Mouse (Mus musculus) neural tube, embryonic 15.5 days (tissue): ENCODE results near the gene Fntb. TPM values are rescaled to one million over a fixed set of nuclear protein-coding genes. Genes with fewer than 3 reads are reported as not detected.

ENCODE experiments used
- ATAC-seq: fragments of 200-750 bp; cut with Nextera tagmentation; 2 replicates; pipeline ENCODE4 v1.8.0; 2017; ENCODE audit warnings: mild to moderate bottlenecking, moderate TSS enrichment, moderate library complexity; ENCODE audit not compliant: low FRiP score
- H3K27ac ChIP-seq: fragments of 300-500 bp; sonication (generic); replicated peaks from 2 replicates; pipeline ENCODE4 v1.5.1; 2015; ENCODE audit warnings: mild to moderate bottlenecking, inconsistent platforms
- H3K27me3 ChIP-seq: fragments of 300-500 bp; sonication (generic); replicated peaks from 2 replicates; pipeline ENCODE4 v1.6.1; 2015; ENCODE audit warnings: inconsistent platforms
- H3K36me3 ChIP-seq: fragments of 300-500 bp; sonication (generic); 2 replicates; pipeline ENCODE4 v1.6.1; 2015; ENCODE audit warnings: inconsistent platforms
- H3K4me1 ChIP-seq: fragments of 300-500 bp; sonication (generic); 2 replicates; pipeline ENCODE4 v1.6.1; 2015; ENCODE audit warnings: inconsistent platforms
- H3K4me2 ChIP-seq: fragments of 300-500 bp; sonication (generic); 2 replicates; pipeline ENCODE4 v1.6.1; 2015; ENCODE audit warnings: inconsistent platforms, mild to moderate bottlenecking, moderate library complexity
- H3K4me3 ChIP-seq: fragments of 300-500 bp; sonication (generic); replicated peaks from 2 replicates; pipeline ENCODE4 v1.5.1; 2015; ENCODE audit warnings: mild to moderate bottlenecking, inconsistent platforms
- H3K9ac ChIP-seq: fragments of 300-500 bp; sonication (generic); replicated peaks from 2 replicates; pipeline ENCODE4 v1.6.1; 2015; ENCODE audit warnings: mild to moderate bottlenecking, inconsistent platforms
- H3K9me3 ChIP-seq: fragments of 300-500 bp; sonication (generic); replicated peaks from 2 replicates; pipeline ENCODE4 v1.6.1; 2016; ENCODE audit warnings: inconsistent platforms
- WGBS: fragments of 180-500 bp; shearing (Covaris S2); methylation state at CpG from one replicate; pipeline ENCODE4 v1.1.7; 2015; ENCODE audit warnings: mixed read lengths; 5-methylcytosine and 5-hydroxymethylcytosine counted together
- polyA plus RNA-seq: library from polyadenylated mRNA; unstranded; fragments of >200 nt; fragmentation: Nextera tagmentation; extraction: Ambion mirVana; gene quantifications from 2 replicates; pipeline ENCODE4 v1.2.1, GENCODE M21; 2015

The Fntb gene
- polyA plus RNA-seq, 1 experiment from 2014 or later, result 41.5 TPM

DNA sequence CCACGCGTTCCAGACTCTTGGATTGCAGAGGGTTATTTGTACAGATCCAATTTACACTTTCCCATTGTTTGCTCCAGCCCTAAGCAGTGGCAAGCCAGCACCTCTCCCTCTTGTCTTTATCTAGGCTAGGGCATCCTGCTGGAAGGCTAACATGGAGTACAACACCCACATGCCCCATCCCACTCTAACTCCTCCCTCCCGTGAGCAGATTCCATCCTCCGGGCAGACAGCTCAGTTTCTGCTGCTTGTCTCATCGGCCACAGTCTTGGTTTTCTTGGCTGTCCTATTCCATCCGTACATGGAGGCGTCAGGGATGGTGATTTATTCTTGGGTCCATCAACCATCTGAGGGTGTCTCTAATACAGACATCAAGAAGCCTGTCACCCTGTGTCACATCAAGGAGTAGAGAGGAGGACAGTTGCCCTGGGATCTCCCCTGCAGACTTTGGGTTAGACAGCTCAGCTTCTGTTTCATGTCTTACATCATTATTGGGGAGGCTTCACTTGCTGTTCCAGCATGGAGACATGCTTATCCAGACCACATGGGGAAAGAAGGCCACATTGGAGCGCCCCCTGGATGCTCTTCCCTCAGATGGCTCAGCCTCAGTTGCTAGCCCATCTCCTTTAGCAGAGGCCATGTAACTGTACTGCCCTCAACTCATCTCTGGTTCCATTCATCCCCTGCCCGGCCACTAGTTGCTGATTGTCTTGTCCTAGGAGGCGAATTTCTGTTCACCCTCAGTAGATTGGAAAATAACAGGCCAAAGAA lies 129.6 kb downstream of the Fntb start:
- no peak overlapping the region for H3K4me3 ChIP-seq
- H3K27me3 ChIP-seq, result no peaks in the 10 kb centered on the region
- no peak overlapping the region for H3K27ac ChIP-seq
- H3K4me1 ChIP-seq, result 0 out of 2 replicates have a peak, but pooled peaks cover 12% of the 10 kb centered on the region
- 81% methylated on average over 10 of the region's 10 CpGs for WGBS
- H3K9me3 ChIP-seq, result no peaks in the 10 kb centered on the region
- H3K9ac ChIP-seq, result no peak overlapping the region
- no peak for ATAC-seq
- 0 out of 2 replicates have a peak, but pooled peaks cover 3% of the 10 kb centered on the region for H3K36me3 ChIP-seq
- H3K4me2 ChIP-seq, result no peak overlapping the region

DNA sequence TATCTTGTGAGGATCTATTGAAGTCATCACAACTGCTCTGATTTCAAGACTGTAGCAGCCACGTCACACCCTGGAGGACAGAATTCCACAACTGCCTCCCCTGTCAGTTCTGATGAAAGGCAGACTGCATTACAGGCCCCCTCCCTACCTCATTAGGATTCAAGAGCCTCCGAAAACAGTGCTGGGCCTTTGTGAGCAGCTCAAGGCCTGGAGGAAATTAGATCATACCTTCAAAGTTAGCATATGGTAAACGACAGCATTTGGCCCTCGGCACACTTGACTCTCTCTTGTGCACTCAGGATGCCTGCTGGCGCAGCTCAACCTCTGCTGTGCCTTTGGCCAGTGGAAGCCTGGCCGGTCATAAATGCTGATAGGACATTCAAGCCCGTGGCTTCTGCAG lies 130.4 kb downstream of the Fntb start:
- WGBS, result 46% methylated on average over 7 of the region's 7 CpGs
- 0 out of 2 replicates have a peak, but pooled peaks cover 3% of the 10 kb centered on the region for H3K36me3 ChIP-seq
- no peaks in the 10 kb centered on the region for H3K27me3 ChIP-seq
- H3K4me3 ChIP-seq, result no peak overlapping the region
- no peak overlapping the region for H3K27ac ChIP-seq
- H3K9me3 ChIP-seq, result no peaks in the 10 kb centered on the region
- 0 out of 2 replicates have a peak, but pooled peaks cover 12% of the 10 kb centered on the region for H3K4me1 ChIP-seq
- no peak overlapping the region for H3K4me2 ChIP-seq
- ATAC-seq, result no peak
- no peak overlapping the region for H3K9ac ChIP-seq

DNA sequence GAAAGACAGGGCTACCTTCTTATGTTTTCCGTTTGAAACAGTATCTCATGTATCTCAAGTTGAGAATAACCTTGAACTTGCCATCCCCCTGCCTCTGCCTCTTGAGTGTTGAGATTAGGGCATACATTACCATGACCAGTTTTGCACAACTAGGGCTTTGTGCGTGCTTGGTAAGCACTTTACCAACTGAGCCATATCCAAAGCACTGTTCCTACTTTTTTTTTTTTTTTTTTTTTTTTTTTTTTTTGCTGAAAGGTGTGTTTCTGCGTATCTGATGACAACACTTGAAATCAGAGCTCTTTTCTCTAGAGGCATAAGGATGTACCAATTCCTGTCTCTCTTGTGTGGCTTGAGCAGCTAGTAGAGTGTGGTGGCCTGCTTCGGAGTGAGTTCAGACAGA lies 131.2 kb downstream of the Fntb start:
- Histone ChIP-seq H3K36me3 (peaks cover 4% of the 10 kb centered on the region), H3K4me3 (no peak overlapping the region), H3K4me1 (0 out of 2 replicates have a peak, but pooled peaks cover 7% of the 10 kb centered on the region), H3K27ac (no peak overlapping the region), H3K9ac (no peak overlapping the region), H3K4me2 (no peak overlapping the region), H3K27me3 (no peaks in the 10 kb centered on the region), H3K9me3 (no peaks in the 10 kb centered on the region)
- WGBS, result 96% methylated on average over 4 of the region's 4 CpGs
- ATAC-seq, result no peak

DNA sequence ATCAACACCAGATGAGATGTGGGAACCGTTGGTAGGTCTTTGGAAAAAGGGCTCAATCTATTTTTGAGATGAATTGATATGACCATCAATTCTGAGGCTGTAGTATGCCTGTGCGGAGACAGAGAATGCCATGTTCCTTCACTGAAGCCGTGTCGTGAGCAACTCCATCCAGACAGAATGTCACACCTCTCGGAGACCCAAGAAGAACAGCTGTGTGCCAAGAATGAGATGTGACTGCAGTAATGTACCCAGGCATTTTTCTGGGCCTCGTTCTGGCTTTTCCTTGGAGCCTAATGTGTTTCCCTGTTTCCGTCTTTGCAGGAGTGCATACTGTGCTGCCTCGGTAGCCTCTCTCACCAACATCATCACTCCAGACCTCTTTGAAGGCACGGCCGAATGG lies 131.6 kb downstream of the Fntb start:
- Histone ChIP-seq H3K27me3 (no peaks in the 10 kb centered on the region), H3K9me3 (no peaks in the 10 kb centered on the region), H3K4me3 (no peak overlapping the region), H3K9ac (no peak overlapping the region), H3K4me2 (no peak overlapping the region), H3K27ac (no peak overlapping the region), H3K36me3 (peaks cover 4% of the 10 kb centered on the region), H3K4me1 (0 out of 2 replicates have a peak, but pooled peaks cover 7% of the 10 kb centered on the region)
- no peak for ATAC-seq
- 84% methylated on average over 10 of the region's 10 CpGs for WGBS

DNA sequence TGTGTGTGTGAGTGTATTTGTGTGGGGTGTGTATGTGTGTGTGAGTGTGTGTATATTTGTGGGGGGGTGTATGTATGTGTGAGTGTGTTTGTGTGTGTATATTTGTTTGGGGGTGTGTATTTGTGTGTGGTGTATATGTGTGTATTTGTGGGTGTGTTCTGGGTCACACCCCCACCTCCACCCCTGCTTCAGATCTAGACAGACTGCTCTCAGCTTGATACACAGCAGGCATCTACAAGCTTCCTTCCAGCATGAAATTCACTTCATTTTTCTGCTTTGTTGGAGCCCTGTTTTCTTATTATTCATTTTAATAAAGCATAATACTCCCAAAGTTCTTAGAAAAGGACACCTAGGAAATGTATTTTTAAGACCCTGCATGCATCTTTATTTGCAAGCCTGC lies 132.8 kb downstream of the Fntb start:
- no peak overlapping the region for H3K9ac ChIP-seq
- ATAC-seq, result no peak

DNA sequence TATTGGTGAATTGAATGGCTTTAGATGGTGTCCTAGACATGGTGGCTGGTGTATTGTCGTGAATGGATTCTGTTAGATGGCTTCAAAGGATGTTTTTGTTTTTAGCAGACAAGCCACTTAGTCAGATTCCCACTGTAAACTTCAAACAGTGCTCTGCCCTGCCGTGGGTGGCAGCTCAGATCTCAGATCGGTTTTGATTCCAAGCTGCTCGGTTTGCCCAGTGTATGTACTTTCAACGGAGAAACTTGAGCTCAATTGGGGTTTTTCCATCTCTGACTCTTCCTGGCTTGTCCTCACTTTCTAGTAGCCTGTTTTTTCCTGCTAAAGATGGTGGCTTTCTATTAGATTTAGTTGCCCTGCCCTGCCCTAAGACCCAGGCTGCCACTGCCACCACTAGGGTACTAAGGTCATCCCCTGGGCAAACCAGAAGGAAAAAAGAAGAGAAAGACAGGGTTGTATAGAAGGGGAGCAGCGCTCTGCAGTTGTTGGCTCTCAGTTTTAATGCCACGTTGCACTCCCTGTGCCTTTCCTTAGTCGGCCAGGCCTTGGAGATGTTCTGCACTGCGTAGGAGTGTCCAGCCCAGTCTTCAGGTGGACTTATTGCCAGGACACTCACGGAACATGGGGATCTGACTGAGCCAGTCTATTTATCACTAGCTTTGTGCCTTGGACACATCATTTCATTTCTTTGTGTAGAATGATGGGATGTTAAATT lies 134.0 kb downstream of the Fntb start:
- Histone ChIP-seq H3K4me1 (0 out of 2 replicates have a peak, but pooled peaks cover 6% of the 10 kb centered on the region), H3K27me3 (no peaks in the 10 kb centered on the region), H3K9me3 (no peaks in the 10 kb centered on the region), H3K4me2 (no peak overlapping the region), H3K4me3 (no peak overlapping the region), H3K9ac (no peak overlapping the region), H3K36me3 (peaks cover 4% of the 10 kb centered on the region), H3K27ac (no peak overlapping the region)
- no peak for ATAC-seq
- WGBS, result 94% methylated on average over 10 of the region's 10 CpGs

More for the DNA sequence above, 132.8 kb downstream of the Fntb start:
- no peaks in the 10 kb centered on the region for H3K27me3 ChIP-seq
- no peak overlapping the region for H3K4me2 ChIP-seq
- H3K27ac ChIP-seq, result no peak overlapping the region
- H3K4me3 ChIP-seq, result no peak overlapping the region
- peaks cover 4% of the 10 kb centered on the region for H3K36me3 ChIP-seq
- H3K9me3 ChIP-seq, result no peaks in the 10 kb centered on the region
- 0 out of 2 replicates have a peak, but pooled peaks cover 7% of the 10 kb centered on the region for H3K4me1 ChIP-seq

DNA sequence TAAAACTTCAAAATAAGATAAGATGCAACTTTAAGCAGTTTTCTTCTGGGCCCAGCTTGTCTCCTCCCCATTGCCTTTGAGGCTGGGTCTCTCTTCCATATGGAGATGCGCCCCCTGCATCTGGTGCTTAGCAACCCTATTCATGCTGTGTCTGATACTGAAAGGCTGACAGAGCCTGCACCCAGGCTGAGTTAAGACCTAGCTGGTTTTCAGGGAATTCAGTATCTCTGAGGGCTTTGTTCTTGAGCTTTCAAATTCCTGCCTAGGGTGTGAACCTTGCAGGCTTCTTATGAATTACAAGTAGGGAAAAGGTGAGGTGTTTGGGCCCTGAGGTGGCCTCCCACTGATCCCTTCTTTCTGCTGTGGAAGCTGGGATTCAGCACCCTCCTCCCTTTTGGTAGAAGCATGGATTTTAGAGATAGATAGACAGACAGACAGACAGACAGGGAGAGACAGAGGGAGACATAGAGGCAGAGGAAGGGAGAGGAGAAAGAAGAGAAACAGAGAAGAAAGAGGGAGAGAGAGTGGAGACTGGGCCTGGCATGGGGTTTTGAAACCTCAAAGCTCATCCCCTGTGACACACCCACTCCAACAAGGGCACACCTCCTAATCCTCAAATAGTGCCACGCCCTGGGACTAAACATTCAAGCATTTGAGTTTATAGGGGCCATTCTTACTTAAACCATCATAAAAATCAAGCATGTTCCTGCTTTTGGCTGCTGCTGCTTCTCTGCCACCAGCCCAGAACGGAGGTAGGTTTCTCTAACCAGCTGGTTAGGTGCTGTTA lies 136.3 kb downstream of the Fntb start:
- no peaks in the 10 kb centered on the region for H3K4me1 ChIP-seq
- no peak overlapping the region for H3K4me3 ChIP-seq
- no peak overlapping the region for H3K4me2 ChIP-seq
- 80% methylated on average over 3 of the region's 3 CpGs for WGBS
- no peak for ATAC-seq
- H3K36me3 ChIP-seq, result peaks cover 4% of the 10 kb centered on the region
- no peaks in the 10 kb centered on the region for H3K27me3 ChIP-seq
- H3K27ac ChIP-seq, result no peak overlapping the region
- no peak overlapping the region for H3K9ac ChIP-seq
- no peaks in the 10 kb centered on the region for H3K9me3 ChIP-seq

DNA sequence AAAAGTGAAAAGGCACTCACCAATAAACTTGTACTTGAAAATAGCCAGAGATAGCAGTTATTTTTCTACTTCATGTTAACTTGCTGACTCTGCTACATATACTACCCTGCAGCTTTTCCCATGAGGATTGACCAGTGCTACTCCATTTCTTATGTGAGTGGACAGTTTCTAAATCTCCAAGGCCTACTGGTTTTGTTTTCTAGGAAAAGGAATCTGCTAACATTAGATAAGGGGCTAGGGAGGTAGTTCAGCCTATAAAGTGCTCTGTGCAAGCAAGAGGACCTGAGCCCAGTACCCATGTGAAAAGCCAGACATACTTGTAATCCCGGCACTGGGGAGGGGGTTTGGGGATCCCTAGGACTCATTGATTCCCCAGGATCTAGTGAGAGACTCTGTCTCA lies 140.9 kb downstream of the Fntb start:
- Histone ChIP-seq H3K36me3 (peaks cover 14% of the 10 kb centered on the region), H3K4me3 (no peak overlapping the region), H3K4me2 (no peak overlapping the region), H3K27ac (no peak overlapping the region), H3K9ac (no peak overlapping the region), H3K9me3 (no peaks in the 10 kb centered on the region), H3K4me1 (peaks cover 4% of the 10 kb centered on the region; the same call in 1 of the 2 replicates), H3K27me3 (no peaks in the 10 kb centered on the region)
- ATAC-seq, result no peak
- 77% methylated on average over 1 of the region's 1 CpGs for WGBS

DNA sequence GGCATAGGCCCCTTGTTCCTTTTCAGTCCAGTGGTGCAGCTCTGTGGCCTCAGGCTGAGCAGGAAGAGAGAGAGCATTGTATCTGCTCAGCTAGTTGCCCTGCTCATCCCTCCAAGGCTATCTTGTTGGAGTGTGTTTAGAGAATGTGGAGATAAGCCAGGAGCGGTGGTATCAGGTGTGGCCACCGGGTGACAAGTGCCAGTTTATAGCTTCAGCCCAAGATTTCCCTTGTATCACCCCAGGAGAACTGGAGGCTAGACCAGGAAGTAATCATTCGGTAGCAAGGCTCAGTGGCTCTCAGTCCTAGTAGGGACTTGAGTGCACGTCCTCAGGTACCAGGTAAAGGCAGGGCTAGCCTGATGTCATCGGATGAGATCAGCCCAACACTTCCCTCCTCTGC lies 143.8 kb downstream of the Fntb start:
- Histone ChIP-seq H3K36me3 (0 out of 2 replicates have a peak, but pooled peaks cover 16% of the 10 kb centered on the region), H3K4me3 (no peak overlapping the region), H3K27me3 (no peaks in the 10 kb centered on the region), H3K9ac (no peak overlapping the region), H3K4me1 (peaks cover 6% of the 10 kb centered on the region; the same call in 1 of the 2 replicates), H3K9me3 (no peaks in the 10 kb centered on the region), H3K27ac (no peak overlapping the region), H3K4me2 (no peak overlapping the region)
- no peak for ATAC-seq
- WGBS, result 89% methylated on average over 5 of the region's 5 CpGs

DNA sequence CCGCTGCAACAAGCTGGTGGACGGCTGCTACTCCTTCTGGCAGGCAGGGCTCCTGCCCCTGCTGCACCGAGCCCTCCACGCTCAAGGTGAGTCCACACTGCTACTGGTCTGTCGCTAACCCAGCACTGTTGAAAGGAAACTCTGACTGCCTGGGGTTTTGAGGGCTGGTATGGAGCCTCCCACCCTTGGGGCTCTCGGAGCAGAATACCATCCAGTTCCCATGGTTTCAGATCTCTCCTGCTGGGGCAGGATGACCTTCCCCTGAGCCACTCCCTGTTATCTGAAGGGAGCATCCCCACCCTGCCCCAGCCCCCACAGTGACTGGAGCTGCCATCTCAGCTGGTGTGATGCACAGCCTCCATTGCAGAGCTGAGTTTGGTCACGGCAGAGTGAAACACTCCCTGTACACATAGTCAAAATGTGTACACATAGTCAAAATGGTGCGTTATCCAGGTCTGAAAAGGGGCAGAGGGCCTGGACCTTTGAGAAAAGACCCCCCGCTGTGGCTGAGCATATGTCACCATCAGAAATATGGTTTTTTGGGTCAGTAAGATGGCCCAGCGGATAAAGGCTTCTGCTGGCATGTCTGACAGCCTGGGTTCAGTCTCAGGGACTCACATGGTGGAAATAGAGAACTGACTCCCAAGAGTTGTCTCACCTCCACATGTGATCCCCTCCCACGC lies 145.0 kb downstream of the Fntb start:
- Histone ChIP-seq H3K4me1 (peaks cover 6% of the 10 kb centered on the region; the same call in 1 of the 2 replicates), H3K9ac (no peak overlapping the region), H3K27me3 (no peaks in the 10 kb centered on the region), H3K27ac (no peak overlapping the region), H3K9me3 (no peaks in the 10 kb centered on the region), H3K4me2 (no peak overlapping the region), H3K4me3 (no peak overlapping the region), H3K36me3 (0 out of 2 replicates have a peak, but pooled peaks cover 16% of the 10 kb centered on the region)
- WGBS, result 76% methylated on average over 11 of the region's 11 CpGs
- no peak for ATAC-seq

DNA sequence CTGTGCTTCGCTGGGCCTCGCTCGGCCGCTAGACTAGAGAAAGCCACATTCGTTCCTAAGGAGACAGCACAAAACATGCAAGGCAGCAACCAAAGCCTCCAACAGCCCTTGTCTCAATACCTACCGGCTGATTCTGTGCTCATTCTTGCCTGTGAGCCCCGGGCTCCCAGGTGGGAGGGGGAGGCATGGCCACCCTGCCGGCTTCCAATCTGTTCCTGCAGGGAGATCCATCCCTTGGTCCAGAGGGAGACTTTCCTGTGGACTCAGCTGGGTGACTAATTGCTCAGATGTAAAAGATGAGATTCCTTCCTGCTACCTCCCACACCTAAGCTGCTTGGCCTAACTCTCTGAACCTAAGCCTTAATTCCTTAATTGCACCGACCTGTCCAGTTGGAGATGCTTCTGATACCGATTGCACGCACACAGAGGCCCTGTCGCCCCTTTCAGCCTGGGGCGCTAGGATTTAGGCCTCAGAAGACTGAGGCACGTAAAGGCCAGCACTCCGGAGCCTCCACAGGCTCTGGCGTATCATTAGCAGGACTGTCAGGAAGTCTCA lies 145.9 kb downstream of the Fntb start:
- ATAC-seq, result no peak
- Histone ChIP-seq H3K27me3 (no peaks in the 10 kb centered on the region), H3K27ac (no peak overlapping the region; the same call in 1 of the 2 replicates), H3K36me3 (peaks cover 16% of the 10 kb centered on the region; the same call in 1 of the 2 replicates), H3K9ac (no peak overlapping the region), H3K4me3 (no peak overlapping the region), H3K4me2 (no peak overlapping the region), H3K4me1 (peaks cover 6% of the 10 kb centered on the region; the same call in 1 of the 2 replicates), H3K9me3 (no peaks in the 10 kb centered on the region)
- WGBS, result 73% methylated on average over 16 of the region's 16 CpGs
